Mouse (Mus musculus): ENCODE results near the gene Ttyh1.
A peak's percentile ranks its signal among the peaks of the same experiment; 100 is the strongest.

- TF ChIP-seq CTCF (IDR thresholded peaks at IDR 0.05; ENCODE audit: control insufficient read depth, insufficient read depth, low read length) (peak; percentile 91), POLR2A (IDR thresholded peaks at IDR 0.05; ENCODE audit: borderline replicate concordance, control insufficient read depth, low read depth, low read length) (no peak)
Observed at GRCm38 (mm10) chr7:4145552-4146190, 26.5 kb downstream of the Ttyh1 start.

Measured in bone marrow, adult 2 months (tissue).